ENCODE assay signal across 8 mouse cellular contexts in the genomic region with DNA sequence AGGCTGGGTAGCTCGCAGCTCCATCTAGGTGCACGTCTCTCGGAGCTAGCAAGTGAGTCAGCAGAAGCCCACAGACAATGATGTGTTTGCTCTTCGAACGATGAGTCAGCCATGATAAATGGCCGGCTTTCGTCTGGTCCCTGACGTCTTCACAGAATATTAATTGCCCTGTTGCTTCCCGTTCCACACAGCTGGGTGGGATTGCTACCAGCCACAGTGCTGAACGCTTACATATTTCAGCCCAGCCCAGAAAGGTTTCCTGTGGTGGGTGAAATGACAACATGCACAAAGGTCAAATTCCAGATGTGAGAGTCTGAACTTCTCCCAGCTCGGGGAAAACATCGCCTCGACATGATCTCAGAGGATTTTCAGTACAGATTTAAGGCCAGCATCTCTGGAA.
A peak's percentile ranks its signal among the peaks of the same experiment; 100 is the strongest.
DNase-seq lines count a peak whose midpoint lies in the region; ATAC-seq lines count a peak whose summit lies in the region.

No protein-coding gene starts in this region.

- ATAC-seq in forebrain, embryonic 14.5 days: no peak
- no peak for ATAC-seq in forebrain, embryonic 13.5 days
- peak; percentile 82 for ATAC-seq in kidney, embryonic 14.5 days (ENCODE audit: low FRiP score, low TSS enrichment)
- peak; percentile 81 for ATAC-seq in lung, embryonic 16.5 days (ENCODE audit: low read depth)

- 86% methylated on average over 13 of the region's 13 CpGs for WGBS in forebrain, embryonic 14.5 days
- 77% methylated on average over 13 of the region's 13 CpGs for WGBS in forebrain, embryonic 13.5 days
- WGBS in kidney, embryonic 14.5 days: 21% methylated on average over 13 of the region's 13 CpGs
- 21% methylated on average over 13 of the region's 13 CpGs for WGBS in lung, embryonic 16.5 days

- no peak overlapping the region for H3K4me3 ChIP-seq in forebrain, embryonic 14.5 days (ENCODE audit: low read depth, low read length)
- H3K4me3 ChIP-seq in forebrain, embryonic 13.5 days: no peak overlapping the region
- no peak overlapping the region for H3K4me3 ChIP-seq in kidney, embryonic 14.5 days (ENCODE audit: low read length)
- H3K4me3 ChIP-seq in lung, embryonic 16.5 days (ENCODE audit: low read length): no peak overlapping the region

- DNase-seq in forebrain, embryonic 14.5 days (ENCODE audit: low spot score): peak; percentile 12
- peak; percentile 82 for DNase-seq in brain, adult 2 months (ENCODE audit: low read depth, low spot score)
- DNase-seq in heart, adult 8-10 months (ENCODE audit: low spot score): peak; percentile 75
- DNase-seq in right cerebral cortex, postnatal 36 days (ENCODE audit: low spot score in 2 of 2): peak; percentile 7 to 9
- DNase-seq in cerebellum, adult 18-20 months: no peak

- no peak overlapping the region for H3K27ac ChIP-seq in forebrain, embryonic 14.5 days (ENCODE audit: low read depth, low read length)
- H3K27ac ChIP-seq in forebrain, embryonic 13.5 days: no peak overlapping the region
- H3K27ac ChIP-seq in kidney, embryonic 14.5 days (ENCODE audit: low read depth, low read length): peak overlapping the region; percentile 37; the same call in 1 of the 2 replicates
- H3K27ac ChIP-seq in lung, embryonic 16.5 days (ENCODE audit: low read length): peak overlapping the region; percentile 60

- no peaks in the 10 kb centered on the region for H3K36me3 ChIP-seq in forebrain, embryonic 14.5 days (ENCODE audit: control insufficient read depth, insufficient read depth, low read length)
- H3K36me3 ChIP-seq in forebrain, embryonic 13.5 days (ENCODE audit: poor library complexity, severe bottlenecking): no peaks in the 10 kb centered on the region
- H3K36me3 ChIP-seq in kidney, embryonic 14.5 days (ENCODE audit: control insufficient read depth, insufficient read depth, low read length): no peaks in the 10 kb centered on the region
- no peaks in the 10 kb centered on the region for H3K36me3 ChIP-seq in lung, embryonic 16.5 days (ENCODE audit: control insufficient read depth, insufficient read depth, low read length)

- H3K4me2 ChIP-seq in forebrain, embryonic 14.5 days (ENCODE audit: low read length): no peak overlapping the region
- no peak overlapping the region for H3K4me2 ChIP-seq in forebrain, embryonic 13.5 days
- H3K4me2 ChIP-seq in kidney, embryonic 14.5 days (replicated peaks; ENCODE audit: low read depth, low read length): no peak overlapping the region
- peak overlapping the region; percentile 7; the same call in 1 of the 2 replicates for H3K4me2 ChIP-seq in lung, embryonic 16.5 days (ENCODE audit: low read depth, low read length)

- H3K9ac ChIP-seq in forebrain, embryonic 14.5 days (ENCODE audit: low read length): no peak overlapping the region
- no peak overlapping the region for H3K9ac ChIP-seq in forebrain, embryonic 13.5 days
- H3K9ac ChIP-seq in kidney, embryonic 14.5 days (ENCODE audit: low read depth, low read length): no peak overlapping the region
- H3K9ac ChIP-seq in lung, embryonic 16.5 days (ENCODE audit: low read length): no peak overlapping the region

- H3K27me3 ChIP-seq in forebrain, embryonic 14.5 days (replicated peaks; ENCODE audit: control insufficient read depth, insufficient read depth, low read length): no peaks in the 10 kb centered on the region
- no peaks in the 10 kb centered on the region for H3K27me3 ChIP-seq in forebrain, embryonic 13.5 days
- no peaks in the 10 kb centered on the region for H3K27me3 ChIP-seq in kidney, embryonic 14.5 days (ENCODE audit: control insufficient read depth, insufficient read depth, low read length)
- peaks cover 4% of the 10 kb centered on the region for H3K27me3 ChIP-seq in lung, embryonic 16.5 days (ENCODE audit: control insufficient read depth, insufficient read depth, low read depth, low read length)

- no peaks in the 10 kb centered on the region for H3K4me1 ChIP-seq in forebrain, embryonic 14.5 days (ENCODE audit: control insufficient read depth, insufficient read depth, low read length)
- H3K4me1 ChIP-seq in forebrain, embryonic 13.5 days: no peaks in the 10 kb centered on the region
- peaks cover 14% of the 10 kb centered on the region for H3K4me1 ChIP-seq in kidney, embryonic 14.5 days (ENCODE audit: control insufficient read depth, insufficient read depth, low read length)
- H3K4me1 ChIP-seq in lung, embryonic 16.5 days (replicated peaks; ENCODE audit: control insufficient read depth, insufficient read depth, low read length): peaks cover 21% of the 10 kb centered on the region

- no peaks in the 10 kb centered on the region for H3K9me3 ChIP-seq in forebrain, embryonic 14.5 days (replicated peaks; ENCODE audit: control insufficient read depth, low read length)
- no peaks in the 10 kb centered on the region for H3K9me3 ChIP-seq in forebrain, embryonic 13.5 days (replicated peaks)
- H3K9me3 ChIP-seq in kidney, embryonic 14.5 days (ENCODE audit: control insufficient read depth, low read length): no peaks in the 10 kb centered on the region
- H3K9me3 ChIP-seq in lung, embryonic 16.5 days (ENCODE audit: control insufficient read depth, low read length): no peaks in the 10 kb centered on the region

Comparison
In these comparisons a context has a peak if more than half of its experiments do, and no peak if none do; other contexts are left out.
1. ATAC-seq: peak in kidney, embryonic 14.5 days (single experiment) and lung, embryonic 16.5 days (single experiment); none in forebrain, embryonic 14.5 days (single experiment) and forebrain, embryonic 13.5 days (single experiment).
2. DNase-seq: peak in forebrain, embryonic 14.5 days (single experiment), brain, adult 2 months (single experiment), heart, adult 8-10 months (single experiment) and right cerebral cortex, postnatal 36 days (2 of 2); none in cerebellum, adult 18-20 months (0 of 2).
3. H3K27ac ChIP-seq: peak in kidney, embryonic 14.5 days (single experiment) and lung, embryonic 16.5 days (single experiment); none in forebrain, embryonic 14.5 days (single experiment) and forebrain, embryonic 13.5 days (single experiment).